Mouse (Mus musculus) lung, postnatal 0 days (tissue): ENCODE data around the gene Tmem108. TPM values are rescaled to one million over a fixed set of nuclear protein-coding genes. Genes with fewer than 3 reads are reported as not detected.
"Not testable (repeated sequence)": the region's sequence is repeated elsewhere in the genome, so short reads cannot be mapped to it uniquely, and the experiment has no call there.

Source experiments
- ATAC-seq: fragments of 200-750 bp; cut with Nextera tagmentation; 2 replicates; pipeline ENCODE4 v1.8.0; 2017; ENCODE audit warnings: moderate library complexity
- DNase-seq: peaks from one replicate; pipeline ENCODE4 v3.0.0-alpha.2; 2016; ENCODE audit warnings: low spot score
- H3K27ac ChIP-seq: fragments of 300-500 bp; sonication (generic); 2 replicates; pipeline ENCODE4 v1.5.1; 2014; ENCODE audit warnings: antibody characterized with exemption, mild to moderate bottlenecking, low read length, mixed read lengths
- H3K27me3 ChIP-seq: fragments of 300-500 bp; sonication (generic); replicated peaks from 2 replicates; pipeline ENCODE4 v1.6.1; 2014; ENCODE audit warnings: low read length, mixed read lengths; ENCODE audit not compliant: insufficient read depth
- H3K36me3 ChIP-seq: fragments of 300-500 bp; sonication (generic); 2 replicates; pipeline ENCODE4 v1.6.1; 2014; ENCODE audit warnings: low read length, mixed read lengths; ENCODE audit not compliant: insufficient read depth
- H3K4me1 ChIP-seq: fragments of 300-500 bp; sonication (generic); 2 replicates; pipeline ENCODE4 v1.6.1; 2014; ENCODE audit warnings: antibody characterized with exemption, low read depth, low read length, mixed read lengths; ENCODE audit not compliant: insufficient read depth
- H3K4me2 ChIP-seq: fragments of 300-500 bp; sonication (generic); replicated peaks from 2 replicates; pipeline ENCODE4 v1.6.1; 2014; ENCODE audit warnings: low read depth, mild to moderate bottlenecking, low read length, moderate library complexity, mixed read lengths
- H3K4me3 ChIP-seq: fragments of 300-500 bp; sonication (generic); 2 replicates; pipeline ENCODE4 v1.5.1; 2014; ENCODE audit warnings: low read depth, low read length
- H3K9ac ChIP-seq: fragments of 300-500 bp; sonication (generic); replicated peaks from 2 replicates; pipeline ENCODE4 v1.6.1; 2014; ENCODE audit warnings: low read depth, mild to moderate bottlenecking
- H3K9me3 ChIP-seq: fragments of 300-500 bp; sonication (generic); 2 replicates; pipeline ENCODE4 v1.6.1; 2016; ENCODE audit warnings: low read length, mixed read lengths
- CTCF ChIP-seq: IDR thresholded peaks from 2 replicates; pipeline ENCODE4 v1.5.1; 2016; ENCODE audit warnings: antibody characterized with exemption, mild to moderate bottlenecking
- EP300 ChIP-seq: IDR thresholded peaks from 2 replicates; pipeline ENCODE4 v1.6.1; 2016; ENCODE audit warnings: antibody characterized with exemption, mild to moderate bottlenecking, control low read depth
- WGBS: fragments of 180-500 bp; shearing (Covaris S2); extraction: QIAGEN DNeasy Blood & Tissue Kit; methylation state at CpG from one replicate; pipeline ENCODE4 v1.1.7; 2014; 5-methylcytosine and 5-hydroxymethylcytosine counted together
- polyA plus RNA-seq: library from polyadenylated mRNA; unstranded; fragments of >200 nt; fragmentation: Nextera tagmentation; extraction: Ambion mirVana; gene quantifications from 2 replicates; pipeline ENCODE4 v1.2.1, GENCODE M21; 2015

Gene Tmem108
- polyA plus RNA-seq, 1 experiment from 2014 or later = 7.3 TPM

DNA sequence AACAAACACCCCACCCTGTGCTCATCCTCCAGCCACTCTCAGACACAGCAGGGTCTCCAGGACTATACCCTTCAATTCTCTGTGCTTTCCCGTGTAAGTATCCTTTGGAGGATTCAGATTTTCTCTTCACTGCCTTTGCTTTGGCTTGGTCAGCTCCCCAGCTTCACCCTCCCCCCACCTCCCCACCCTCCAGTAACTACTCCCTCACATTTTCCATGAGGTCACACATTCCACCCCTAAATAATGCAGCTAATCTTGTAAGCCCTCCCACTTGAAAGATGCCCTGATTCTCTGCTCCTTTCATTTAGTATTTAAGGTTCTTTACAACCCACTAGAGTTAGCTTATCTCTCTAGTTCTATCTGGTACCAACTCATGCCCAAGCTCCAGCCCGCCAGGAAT, 82.4 kb downstream of the Tmem108 start:
- Histone ChIP-seq H3K4me2 (no peak overlapping the region), H3K4me3 (no peak overlapping the region), H3K4me1 (no peaks in the 10 kb centered on the region), H3K36me3 (no peaks in the 10 kb centered on the region), H3K27me3 (no peaks in the 10 kb centered on the region), H3K9me3 (no peaks in the 10 kb centered on the region), H3K9ac (no peak overlapping the region), H3K27ac (no peak overlapping the region)
- no peak for ATAC-seq
- DNase-seq = peak; percentile 30
- 28% methylated on average over 2 of the region's 2 CpGs for WGBS
- TF ChIP-seq EP300 (no peak), CTCF (no peak)

DNA sequence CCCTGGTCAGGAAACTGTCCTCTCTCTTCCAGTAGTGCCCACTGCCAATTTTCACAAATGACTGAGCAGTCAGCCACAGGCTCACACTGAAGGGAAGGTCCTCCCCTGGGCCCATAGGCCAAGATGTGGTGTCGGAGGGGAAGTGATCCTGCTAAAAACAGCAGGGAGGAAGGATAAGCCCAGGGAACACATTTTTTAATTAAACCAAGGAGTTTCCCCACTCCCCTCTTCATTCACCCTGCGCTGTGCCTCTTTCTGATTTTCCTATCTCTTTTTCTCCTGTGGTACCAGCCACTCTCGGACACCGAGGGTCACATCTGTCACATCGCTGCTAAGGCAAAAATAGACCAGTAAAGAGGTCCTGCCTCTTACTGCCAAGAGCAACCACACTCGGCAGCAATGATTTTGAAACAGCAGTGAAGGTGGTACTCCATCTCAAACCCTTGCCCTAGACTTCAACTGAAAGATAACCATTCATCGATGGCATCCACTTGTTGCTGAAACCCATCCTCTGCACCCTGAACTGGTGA, 83.0 kb downstream of the Tmem108 start:
- TF ChIP-seq CTCF = no peak
- no peak for TF ChIP-seq EP300
- H3K9ac ChIP-seq = no peak overlapping the region
- H3K4me3 ChIP-seq = no peak overlapping the region
- WGBS = 68% methylated on average over 7 of the region's 7 CpGs
- H3K27ac ChIP-seq = no peak overlapping the region
- no peaks in the 10 kb centered on the region for H3K27me3 ChIP-seq
- DNase-seq (no peak), ATAC-seq (no peak)
- H3K4me1 ChIP-seq = no peaks in the 10 kb centered on the region
- H3K36me3 ChIP-seq = no peaks in the 10 kb centered on the region
- no peak overlapping the region for H3K4me2 ChIP-seq
- H3K9me3 ChIP-seq = no peaks in the 10 kb centered on the region

DNA sequence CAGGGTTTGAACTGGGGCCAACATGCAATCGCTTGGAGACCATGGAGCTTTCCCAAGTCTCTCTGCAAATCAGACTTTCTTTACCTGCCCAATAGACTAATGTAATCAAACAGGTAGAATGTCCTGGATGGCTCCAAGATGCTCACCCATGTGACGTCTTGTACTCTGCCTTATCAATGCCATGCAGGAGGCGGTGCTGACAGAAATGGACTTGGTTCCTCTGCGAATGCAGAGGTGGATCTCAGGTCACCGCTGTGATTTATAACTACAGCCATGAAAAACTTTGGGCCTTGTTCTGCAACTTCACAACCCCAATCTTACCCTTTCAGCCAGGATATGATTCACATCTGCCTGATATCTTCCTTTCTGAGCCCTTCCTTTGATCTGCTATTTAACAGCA, 83.8 kb downstream of the Tmem108 start:
- no peak overlapping the region for H3K4me3 ChIP-seq
- DNase-seq (no peak), ATAC-seq (no peak)
- TF ChIP-seq CTCF (no peak), EP300 (no peak)
- no peaks in the 10 kb centered on the region for H3K4me1 ChIP-seq
- no peak overlapping the region for H3K9ac ChIP-seq
- H3K27me3 ChIP-seq = no peaks in the 10 kb centered on the region
- H3K27ac ChIP-seq = no peak overlapping the region
- H3K9me3 ChIP-seq = no peaks in the 10 kb centered on the region
- WGBS = 69% methylated on average over 5 of the region's 5 CpGs
- no peak overlapping the region for H3K4me2 ChIP-seq
- H3K36me3 ChIP-seq = no peaks in the 10 kb centered on the region

DNA sequence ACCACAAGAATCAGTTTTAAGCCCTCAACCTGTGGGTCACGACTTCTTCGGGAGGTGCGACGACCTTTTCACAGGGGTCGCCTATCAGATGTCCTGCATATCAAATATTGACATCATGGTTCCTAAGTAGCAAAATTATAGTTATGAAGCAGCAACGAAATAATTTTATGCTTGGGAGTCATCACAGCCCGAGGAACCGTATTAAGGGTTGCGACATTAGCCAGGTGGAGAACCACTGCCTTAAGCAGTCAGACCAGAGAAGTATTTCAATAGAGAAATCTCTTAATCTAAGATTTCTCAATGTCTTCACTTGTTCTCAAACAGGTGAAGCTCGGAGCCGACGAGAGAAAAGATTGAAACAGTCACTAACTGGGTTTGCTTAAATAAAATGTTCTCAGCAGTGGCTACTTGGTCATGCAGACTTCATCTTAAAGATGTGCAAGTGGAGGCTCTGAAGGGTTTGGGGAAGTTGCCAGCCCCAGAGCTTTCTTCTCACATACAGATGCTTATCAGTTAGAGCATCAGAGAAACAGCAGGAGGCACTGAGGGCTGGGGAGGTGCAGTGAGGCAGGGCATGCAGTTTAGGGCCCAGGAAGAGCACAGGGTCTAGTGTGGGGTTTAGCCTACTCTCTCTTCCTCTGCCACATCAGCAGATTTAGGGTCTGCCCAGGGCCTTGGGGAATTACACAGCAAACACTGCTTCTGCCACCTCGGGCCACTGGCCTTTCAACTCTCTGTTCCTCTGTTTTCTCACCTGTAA, 85.7 kb downstream of the Tmem108 start:
- no peak for DNase-seq
- Histone ChIP-seq H3K4me1 (no peaks in the 10 kb centered on the region), H3K9ac (no peak overlapping the region), H3K9me3 (no peaks in the 10 kb centered on the region), H3K4me3 (no peak overlapping the region), H3K4me2 (no peak overlapping the region), H3K36me3 (no peaks in the 10 kb centered on the region), H3K27me3 (no peaks in the 10 kb centered on the region), H3K27ac (no peak overlapping the region)
- TF ChIP-seq CTCF (no peak), EP300 (no peak)
- no peak for ATAC-seq
- WGBS = 68% methylated on average over 13 of the region's 13 CpGs

DNA sequence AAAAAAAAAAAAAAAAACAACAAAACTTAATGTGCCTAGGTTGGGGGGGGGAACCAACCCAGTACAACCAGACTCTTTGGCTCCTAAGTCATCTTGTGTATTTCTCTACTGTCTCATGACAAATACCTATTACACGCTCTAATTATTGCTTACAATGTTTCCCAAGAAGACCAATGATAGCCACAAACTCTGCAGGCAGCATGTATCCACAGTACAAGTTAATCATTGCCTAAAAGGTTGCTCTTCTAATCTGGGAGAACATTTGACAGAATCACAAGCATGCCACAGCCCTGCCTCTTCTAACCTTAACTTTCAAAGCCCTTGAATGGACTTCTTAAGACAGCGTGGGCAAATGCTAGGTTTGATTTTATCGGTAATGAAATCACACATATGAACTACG, 88.8 kb downstream of the Tmem108 start:
- no peak for ATAC-seq
- TF ChIP-seq EP300 = no peak
- TF ChIP-seq CTCF = no peak

DNA sequence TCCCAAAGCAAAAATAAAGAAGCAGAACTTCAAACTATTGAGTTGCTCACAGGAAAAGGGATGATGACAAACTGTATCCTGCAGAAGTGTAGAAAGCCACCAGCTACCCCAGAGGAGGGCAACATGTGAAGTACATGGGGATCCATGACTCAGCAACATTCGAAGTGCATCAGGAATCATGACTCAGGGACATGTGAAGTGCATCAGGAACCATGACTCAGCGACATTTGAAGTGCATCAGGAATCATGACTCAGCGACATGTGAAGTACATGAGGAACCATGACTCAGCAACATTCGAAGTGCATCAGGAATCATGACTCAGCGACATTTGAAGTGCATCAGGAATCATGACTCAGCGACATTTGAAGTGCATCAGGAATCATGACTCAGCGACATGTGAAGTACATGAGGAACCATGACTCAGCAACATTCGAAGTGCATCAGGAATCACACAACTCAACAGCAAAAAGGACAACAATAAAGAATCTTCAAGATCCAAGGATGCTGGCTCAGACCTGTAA, 91.0 kb downstream of the Tmem108 start:
- not testable (repeated sequence) for H3K4me2 ChIP-seq, H3K27me3 ChIP-seq, H3K9ac ChIP-seq, H3K36me3 ChIP-seq, H3K27ac ChIP-seq, ATAC-seq, H3K9me3 ChIP-seq, DNase-seq, H3K4me3 ChIP-seq, H3K4me1 ChIP-seq
- WGBS = 93% methylated on average over 8 of the region's 8 CpGs

More for the DNA sequence above, 88.8 kb downstream of the Tmem108 start:
- Histone ChIP-seq H3K36me3 (no peaks in the 10 kb centered on the region), H3K4me2 (no peak overlapping the region), H3K4me1 (no peaks in the 10 kb centered on the region), H3K9ac (no peak overlapping the region), H3K27me3 (no peaks in the 10 kb centered on the region), H3K9me3 (no peaks in the 10 kb centered on the region), H3K4me3 (no peak overlapping the region), H3K27ac (no peak overlapping the region)
- 66% methylated on average over 4 of the region's 4 CpGs for WGBS
- DNase-seq = no peak
